Mouse (Mus musculus): ENCODE measurements around the gene Slc22a20. TPM values are rescaled to one million over a fixed set of nuclear protein-coding genes. Genes with fewer than 3 reads are reported as not detected.

Gene Slc22a20
- polyA plus RNA-seq, 1 experiment from 2014 or later: not detected

DNA sequence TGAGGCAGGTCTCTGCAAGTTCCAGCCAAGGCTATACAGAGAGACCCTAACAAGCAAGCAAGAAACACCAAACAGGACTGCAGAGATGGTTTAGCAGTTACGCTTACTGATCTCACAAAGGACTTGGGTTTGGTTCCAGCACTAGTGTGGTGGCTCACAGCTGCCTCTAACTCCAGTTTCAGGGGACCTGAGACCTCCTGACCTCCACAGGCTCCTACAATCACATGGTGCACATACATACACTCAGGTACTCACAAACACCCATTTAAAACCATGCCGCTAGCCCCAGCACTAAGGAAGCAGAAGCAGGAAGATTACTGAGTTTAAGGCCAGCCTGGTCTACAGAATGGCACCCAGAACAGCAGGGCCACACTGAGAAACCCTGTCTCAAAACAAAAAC is 21.1 kb downstream of the Slc22a20 start:
- Histone ChIP-seq H3K9ac (ENCODE audit: low read depth, low read length) (peak overlapping the region; percentile 94), H3K4me1 (replicated peaks; ENCODE audit: control insufficient read depth, insufficient read depth, low read length) (peaks cover 37% of the 10 kb centered on the region), H3K36me3 (ENCODE audit: control insufficient read depth, insufficient read depth, low read length) (peaks cover 5% of the 10 kb centered on the region; the same call in 1 of the 2 replicates), H3K27ac (ENCODE audit: low read depth, low read length) (peak overlapping the region; percentile 85), H3K4me2 (peak overlapping the region; percentile 75), H3K9me3 (ENCODE audit: control insufficient read depth, low read length) (no peaks in the 10 kb centered on the region), H3K27me3 (replicated peaks; ENCODE audit: control insufficient read depth, insufficient read depth, low read length) (no peaks in the 10 kb centered on the region), H3K4me3 (ENCODE audit: low read depth, low read length) (peak overlapping the region; percentile 85)
- 93% methylated on average over 2 of the region's 2 CpGs for WGBS
- DNase-seq (ENCODE audit: low spot score) (no peak), ATAC-seq (replicated peaks; ENCODE audit: low FRiP score) (no peak)

DNA sequence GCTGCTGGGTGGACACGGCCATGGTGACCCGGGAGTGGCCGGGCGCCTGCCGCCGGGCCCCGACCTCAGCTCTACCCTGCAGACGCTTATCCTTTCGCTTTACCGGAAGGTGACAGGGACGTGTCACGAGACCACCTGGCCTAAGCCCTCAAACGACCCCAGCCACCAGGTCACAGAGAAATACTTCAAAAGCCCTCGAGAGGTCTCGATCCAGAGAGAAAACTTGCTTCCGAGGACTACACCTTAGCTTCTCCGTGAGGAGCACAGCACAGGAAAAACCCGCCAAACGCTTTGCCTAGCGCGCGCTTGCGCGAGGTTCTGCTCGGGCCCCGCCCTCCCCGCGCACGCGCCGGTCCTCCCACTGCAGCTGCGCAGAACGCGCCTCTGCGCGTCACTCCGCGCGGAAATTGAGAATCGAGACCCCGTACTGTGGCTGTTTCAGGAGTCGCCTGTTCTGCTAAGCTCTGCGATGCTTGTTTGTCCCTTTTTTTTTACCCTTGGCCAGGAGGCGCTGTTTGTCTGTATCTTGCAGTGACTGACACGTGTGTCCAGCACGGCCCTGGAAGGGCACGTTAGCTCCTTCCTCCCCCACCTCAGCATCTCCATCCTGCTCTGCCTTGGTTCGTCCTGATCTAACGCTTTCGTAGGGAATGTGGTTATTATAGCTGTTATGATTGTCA is 21.9 kb downstream of the Slc22a20 start, which contains the start of gene Pola2:
Gene Pola2 (minus strand): TSS at position 320 of the 680 bp plus-strand sequence.
- Histone ChIP-seq H3K27ac (ENCODE audit: low read depth, low read length) (peak within 1 kb of the TSS; percentile 85), H3K4me1 (replicated peaks; ENCODE audit: control insufficient read depth, insufficient read depth, low read length) (peaks cover 37% of the 10 kb centered on the region), H3K36me3 (ENCODE audit: control insufficient read depth, insufficient read depth, low read length) (peaks cover 5% of the 10 kb centered on the region; the same call in 1 of the 2 replicates), H3K4me3 (ENCODE audit: low read depth, low read length) (peak within 1 kb of the TSS; percentile 85), H3K9me3 (ENCODE audit: control insufficient read depth, low read length) (no peaks in the 10 kb centered on the region), H3K27me3 (replicated peaks; ENCODE audit: control insufficient read depth, insufficient read depth, low read length) (no peaks in the 10 kb centered on the region), H3K9ac (ENCODE audit: low read depth, low read length) (peak within 1 kb of the TSS; percentile 94), H3K4me2 (peak within 1 kb of the TSS; percentile 75)
- ATAC-seq (replicated peaks; ENCODE audit: low FRiP score) (peak; percentile 72), DNase-seq (ENCODE audit: low spot score) (peak; percentile 89)
- WGBS: under 1% methylated on average over 50 of the region's 50 CpGs

DNA sequence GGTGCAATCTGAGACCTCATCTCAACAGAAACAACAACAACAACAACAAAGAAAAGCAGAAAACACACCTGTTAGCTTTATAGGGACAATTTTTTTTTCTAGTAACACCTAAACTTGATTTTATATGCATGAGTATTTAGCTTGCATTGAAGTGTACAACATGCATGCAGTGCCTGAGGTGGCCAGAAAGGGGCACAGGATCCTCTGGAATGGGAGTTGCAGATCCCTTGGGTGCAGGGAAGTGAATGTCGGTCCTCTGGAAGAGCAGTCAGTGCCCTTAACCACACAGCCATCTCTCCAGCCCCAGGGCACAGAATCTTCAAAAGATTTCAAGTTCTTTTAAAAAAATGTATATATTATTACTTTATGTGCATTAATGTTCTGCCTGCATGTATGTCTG is 23.3 kb downstream of the Slc22a20 start:
- H3K27ac ChIP-seq (ENCODE audit: low read depth, low read length): no peak overlapping the region
- H3K4me2 ChIP-seq: peak overlapping the region; percentile 75
- peak overlapping the region; percentile 85 for H3K4me3 ChIP-seq (ENCODE audit: low read depth, low read length)
- no peaks in the 10 kb centered on the region for H3K9me3 ChIP-seq (ENCODE audit: control insufficient read depth, low read length)
- no peak for ATAC-seq (replicated peaks; ENCODE audit: low FRiP score)
- H3K36me3 ChIP-seq (ENCODE audit: control insufficient read depth, insufficient read depth, low read length): peaks cover 12% of the 10 kb centered on the region
- DNase-seq (ENCODE audit: low spot score): no peak
- peak overlapping the region; percentile 94 for H3K9ac ChIP-seq (ENCODE audit: low read depth, low read length)
- WGBS: 23% methylated on average over 1 of the region's 1 CpGs
- H3K27me3 ChIP-seq (replicated peaks; ENCODE audit: control insufficient read depth, insufficient read depth, low read length): no peaks in the 10 kb centered on the region
- H3K4me1 ChIP-seq (replicated peaks; ENCODE audit: control insufficient read depth, insufficient read depth, low read length): peaks cover 37% of the 10 kb centered on the region

DNA sequence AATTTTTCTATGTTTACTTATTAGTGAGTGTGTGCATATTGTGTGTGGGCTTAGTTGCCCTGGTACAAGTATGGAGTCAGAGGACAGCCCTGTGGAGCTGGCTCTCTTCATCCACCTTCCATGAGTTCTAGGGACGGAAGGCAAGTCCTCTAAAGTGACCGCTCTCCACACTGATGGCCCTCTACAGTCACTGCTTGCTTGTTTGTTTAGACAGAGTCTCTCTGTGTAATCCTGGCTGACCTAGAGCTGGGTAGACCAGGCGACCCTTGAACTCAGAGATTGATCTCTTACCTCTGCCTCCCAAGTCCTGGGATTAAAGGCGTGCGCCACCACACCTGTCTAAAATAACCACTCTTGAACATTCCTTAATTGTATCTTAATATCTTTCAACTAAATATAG is 28.6 kb downstream of the Slc22a20 start:
- H3K27me3 ChIP-seq (replicated peaks; ENCODE audit: control insufficient read depth, insufficient read depth, low read length): no peaks in the 10 kb centered on the region
- no peak for ATAC-seq (replicated peaks; ENCODE audit: low FRiP score)
- no peaks in the 10 kb centered on the region for H3K9me3 ChIP-seq (ENCODE audit: control insufficient read depth, low read length)
- no peak overlapping the region for H3K4me2 ChIP-seq
- peak overlapping the region; percentile 6; the same call in 1 of the 2 replicates for H3K27ac ChIP-seq (ENCODE audit: low read depth, low read length)
- no peak overlapping the region for H3K9ac ChIP-seq (ENCODE audit: low read depth, low read length)
- no peak for DNase-seq (ENCODE audit: low spot score)
- no peak overlapping the region for H3K4me3 ChIP-seq (ENCODE audit: low read depth, low read length)
- 83% methylated on average over 5 of the region's 5 CpGs for WGBS
- H3K36me3 ChIP-seq (ENCODE audit: control insufficient read depth, insufficient read depth, low read length): peaks cover 33% of the 10 kb centered on the region
- peaks cover 22% of the 10 kb centered on the region for H3K4me1 ChIP-seq (replicated peaks; ENCODE audit: control insufficient read depth, insufficient read depth, low read length)

DNA sequence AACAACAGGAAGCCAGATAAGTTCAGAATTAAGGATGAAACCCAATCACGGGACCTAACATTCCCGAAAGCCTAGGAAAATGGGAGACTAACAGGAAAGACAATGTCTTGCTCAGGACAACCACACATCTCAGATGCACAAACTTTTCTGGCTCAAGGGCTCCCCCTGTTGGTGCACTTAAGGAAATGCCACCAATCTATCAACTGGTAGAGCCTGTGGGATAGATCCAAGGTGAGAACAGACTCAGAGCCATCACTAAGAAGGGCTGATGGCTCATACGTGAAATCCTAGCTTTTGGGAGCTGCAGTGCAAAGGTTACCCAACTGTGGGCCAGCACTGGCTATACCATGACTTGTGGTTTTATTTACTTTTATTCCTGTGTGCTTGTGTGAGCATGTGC is 29.3 kb downstream of the Slc22a20 start:
- H3K4me1 ChIP-seq (replicated peaks; ENCODE audit: control insufficient read depth, insufficient read depth, low read length): peaks cover 19% of the 10 kb centered on the region
- ATAC-seq (replicated peaks; ENCODE audit: low FRiP score): peak; percentile 60

DNA sequence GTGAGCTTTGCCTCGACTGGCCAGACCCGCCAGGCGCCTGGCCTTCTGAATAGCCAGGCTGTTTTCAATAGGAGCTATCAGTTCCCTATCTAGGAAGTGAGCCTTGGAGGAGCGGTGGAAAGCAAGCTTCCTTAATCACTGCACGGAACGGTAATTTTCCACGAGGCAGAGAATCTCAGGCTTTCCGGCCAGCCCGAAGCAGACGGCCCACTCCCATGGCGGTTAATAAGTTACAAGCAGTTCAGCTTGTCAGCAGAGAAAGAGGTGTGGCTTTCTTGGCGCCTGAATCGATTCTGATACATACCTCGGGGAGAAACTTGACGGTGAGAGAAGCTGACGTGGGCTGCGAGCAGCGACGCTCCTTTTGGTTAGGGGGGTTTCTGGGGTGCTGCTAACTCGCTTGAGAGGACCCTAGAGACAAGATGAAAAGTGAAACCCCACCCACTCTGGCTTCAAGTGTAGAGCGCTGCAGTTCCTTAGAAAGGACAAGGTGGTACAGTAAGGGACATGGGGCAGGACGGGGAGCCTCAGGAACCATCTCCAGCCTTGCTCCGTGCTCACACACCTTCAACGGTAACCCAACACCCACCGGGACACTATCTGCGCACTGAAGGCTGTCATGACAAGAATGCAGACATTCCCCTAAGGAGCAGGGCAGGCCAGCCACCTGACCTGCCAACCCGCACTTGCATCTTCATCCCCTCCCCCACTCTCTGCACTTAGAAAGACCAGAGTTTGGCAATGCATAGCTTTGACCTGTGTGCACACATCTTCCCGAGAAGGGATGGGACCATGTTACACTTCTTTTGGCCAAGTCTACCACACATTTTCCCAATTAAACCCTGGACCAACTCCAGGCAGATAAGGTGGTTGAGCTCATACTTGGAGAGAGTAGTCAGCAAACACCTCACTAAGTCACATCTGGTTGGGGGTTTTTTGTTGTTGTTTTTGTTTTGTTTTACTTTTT is 30.0 kb downstream of the Slc22a20 start:
- WGBS: 70% methylated on average over 28 of the region's 28 CpGs
- H3K4me2 ChIP-seq: peak overlapping the region; percentile 3; the same call in 1 of the 2 replicates
- H3K4me3 ChIP-seq (ENCODE audit: low read depth, low read length): no peak overlapping the region
- no peaks in the 10 kb centered on the region for H3K9me3 ChIP-seq (ENCODE audit: control insufficient read depth, low read length)
- H3K27me3 ChIP-seq (replicated peaks; ENCODE audit: control insufficient read depth, insufficient read depth, low read length): no peaks in the 10 kb centered on the region
- H3K27ac ChIP-seq (ENCODE audit: low read depth, low read length): no peak overlapping the region
- DNase-seq (ENCODE audit: low spot score): no peak
- peaks cover 45% of the 10 kb centered on the region for H3K36me3 ChIP-seq (ENCODE audit: control insufficient read depth, insufficient read depth, low read length)
- H3K4me1 ChIP-seq (replicated peaks; ENCODE audit: control insufficient read depth, insufficient read depth, low read length): peaks cover 17% of the 10 kb centered on the region
- H3K9ac ChIP-seq (ENCODE audit: low read depth, low read length): no peak overlapping the region
- peak; percentile 7; the same call in 1 of the 2 replicates for ATAC-seq (replicated peaks; ENCODE audit: low FRiP score)

More for the DNA sequence above, 29.3 kb downstream of the Slc22a20 start:
- Histone ChIP-seq H3K27ac (ENCODE audit: low read depth, low read length) (peak overlapping the region; percentile 6; the same call in 1 of the 2 replicates), H3K9me3 (ENCODE audit: control insufficient read depth, low read length) (no peaks in the 10 kb centered on the region), H3K9ac (ENCODE audit: low read depth, low read length) (no peak overlapping the region), H3K4me2 (no peak overlapping the region), H3K27me3 (replicated peaks; ENCODE audit: control insufficient read depth, insufficient read depth, low read length) (no peaks in the 10 kb centered on the region), H3K4me3 (ENCODE audit: low read depth, low read length) (no peak overlapping the region), H3K36me3 (ENCODE audit: control insufficient read depth, insufficient read depth, low read length) (peaks cover 40% of the 10 kb centered on the region)
- DNase-seq (ENCODE audit: low spot score): peak; percentile 73
- 24% methylated on average over 3 of the region's 3 CpGs for WGBS

DNA sequence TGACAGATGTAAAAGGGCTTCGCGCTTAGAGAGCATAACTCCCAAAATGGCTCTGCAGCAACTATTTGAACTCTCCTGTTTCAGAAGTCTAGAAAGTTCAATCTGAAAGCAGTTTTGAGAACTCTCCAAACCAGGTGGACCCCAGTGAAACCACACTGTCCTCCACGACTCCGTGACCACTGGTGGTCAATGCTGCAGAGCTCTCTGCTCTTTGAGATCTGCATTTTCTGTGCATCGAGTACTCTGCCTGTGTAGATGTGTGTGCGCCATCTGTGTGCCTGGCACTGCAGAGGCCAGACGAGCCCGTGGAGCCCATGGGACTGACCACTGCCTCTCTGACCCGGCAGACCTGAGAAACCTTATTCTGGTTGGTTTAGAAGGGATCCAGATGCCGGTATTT is 31.0 kb downstream of the Slc22a20 start:
- peaks cover 48% of the 10 kb centered on the region for H3K36me3 ChIP-seq (ENCODE audit: control insufficient read depth, insufficient read depth, low read length)
- ATAC-seq (replicated peaks; ENCODE audit: low FRiP score) (no peak), DNase-seq (ENCODE audit: low spot score) (no peak)
- H3K9ac ChIP-seq (ENCODE audit: low read depth, low read length): no peak overlapping the region
- no peaks in the 10 kb centered on the region for H3K9me3 ChIP-seq (ENCODE audit: control insufficient read depth, low read length)
- H3K4me3 ChIP-seq (ENCODE audit: low read depth, low read length): no peak overlapping the region
- no peak overlapping the region for H3K4me2 ChIP-seq
- H3K4me1 ChIP-seq (replicated peaks; ENCODE audit: control insufficient read depth, insufficient read depth, low read length): peaks cover 17% of the 10 kb centered on the region
- WGBS: 90% methylated on average over 10 of the region's 10 CpGs
- H3K27me3 ChIP-seq (replicated peaks; ENCODE audit: control insufficient read depth, insufficient read depth, low read length): no peaks in the 10 kb centered on the region
- H3K27ac ChIP-seq (ENCODE audit: low read depth, low read length): no peak overlapping the region

DNA sequence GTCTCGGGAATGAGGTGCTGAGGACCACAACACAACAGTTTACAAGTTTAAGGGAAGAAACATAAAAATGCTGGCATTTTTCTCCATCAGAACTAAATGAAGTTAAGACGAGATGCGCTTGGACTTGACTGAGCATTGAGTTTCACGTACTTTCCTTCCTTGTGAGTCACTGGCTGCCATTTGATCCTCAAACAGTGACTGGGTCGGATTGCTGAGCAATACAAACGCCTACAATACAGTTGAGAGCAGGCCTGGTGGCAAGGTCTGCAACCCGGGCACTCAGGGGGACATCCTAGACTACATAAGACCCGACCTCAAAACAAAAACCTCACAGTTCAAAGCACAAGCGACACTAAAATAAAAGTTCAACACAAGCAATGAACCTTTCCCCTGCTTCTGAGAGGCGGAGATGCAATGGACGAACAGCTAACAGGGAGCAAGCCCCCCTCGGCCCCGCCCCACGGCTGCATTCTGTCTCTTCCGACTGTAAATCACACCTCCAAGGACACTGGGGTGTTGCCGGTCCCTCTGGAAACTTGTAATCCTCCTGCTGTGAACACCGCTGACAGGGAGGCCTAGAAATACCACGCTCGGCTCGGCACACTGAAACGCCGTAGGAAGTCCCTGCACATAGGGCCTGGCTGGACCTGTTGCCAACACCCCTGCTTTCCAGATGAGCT is 31.8 kb downstream of the Slc22a20 start:
- DNase-seq (ENCODE audit: low spot score): no peak
- peaks cover 17% of the 10 kb centered on the region for H3K4me1 ChIP-seq (replicated peaks; ENCODE audit: control insufficient read depth, insufficient read depth, low read length)
- no peak overlapping the region for H3K4me2 ChIP-seq
- H3K27me3 ChIP-seq (replicated peaks; ENCODE audit: control insufficient read depth, insufficient read depth, low read length): no peaks in the 10 kb centered on the region
- 88% methylated on average over 22 of the region's 22 CpGs for WGBS
- peaks cover 55% of the 10 kb centered on the region for H3K36me3 ChIP-seq (ENCODE audit: control insufficient read depth, insufficient read depth, low read length)
- no peak overlapping the region for H3K9ac ChIP-seq (ENCODE audit: low read depth, low read length)
- ATAC-seq (replicated peaks; ENCODE audit: low FRiP score): no peak
- H3K27ac ChIP-seq (ENCODE audit: low read depth, low read length): no peak overlapping the region
- no peaks in the 10 kb centered on the region for H3K9me3 ChIP-seq (ENCODE audit: control insufficient read depth, low read length)
- no peak overlapping the region for H3K4me3 ChIP-seq (ENCODE audit: low read depth, low read length)
